Mouse (Mus musculus) T-helper 17 cell (primary cell): ENCODE measurements around the gene Fam117a.
"Not testable (repeated sequence)": the region's sequence is repeated elsewhere in the genome, so short reads cannot be mapped to it uniquely, and the experiment has no call there.

Experiments
- in situ Hi-C, 2 experiments: fragments of 300-600 bp; cut with MboI, MseI; formaldehyde crosslinking; loops; 1 replicate in 1 of 2; 2 replicates in 1 of 2; pipeline ENCODE4 v1.15.1; 2025; ENCODE audit warnings: high pct_unique_total_duplicates in 2 of 2

The Fam117a gene

GRCm38 (mm10) chr11:95391743-95392142 is 54.9 kb downstream of the Fam117a start:
- in situ Hi-C loops: no loop called here

DNA sequence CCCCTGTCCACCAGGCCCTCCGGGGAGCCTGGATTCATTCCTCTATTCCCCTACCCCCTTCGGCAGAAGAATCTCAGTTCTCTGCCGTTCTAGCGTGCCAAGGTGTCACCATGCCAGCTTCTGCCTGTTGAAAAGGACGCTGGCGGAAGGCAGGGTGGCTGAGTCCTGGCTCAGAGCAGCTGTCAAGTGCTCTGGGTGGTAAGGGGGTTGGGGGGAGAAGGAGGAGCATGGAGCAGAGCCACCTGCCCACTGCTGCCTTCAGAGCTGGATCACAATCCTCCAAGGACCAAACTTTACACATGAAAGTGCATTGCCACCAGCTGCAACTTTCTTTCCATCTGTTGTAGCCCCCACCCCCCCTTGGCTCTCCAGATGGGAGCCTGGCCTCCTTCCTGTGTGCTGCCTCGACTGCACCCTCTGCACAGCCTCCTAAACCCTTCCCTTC is 55.4 kb downstream of the Fam117a start:
- in situ Hi-C loops: no loop called here

GRCm38 (mm10) chr11:95392708-95393499 is 56.1 kb downstream of the Fam117a start:
- in situ Hi-C loops: no loop called here

GRCm38 (mm10) chr11:95393500-95393816 is 56.6 kb downstream of the Fam117a start:
- in situ Hi-C loops: no loop called here

GRCm38 (mm10) chr11:95394112-95394511 is 57.3 kb downstream of the Fam117a start:
- in situ Hi-C loops: no loop called here

DNA sequence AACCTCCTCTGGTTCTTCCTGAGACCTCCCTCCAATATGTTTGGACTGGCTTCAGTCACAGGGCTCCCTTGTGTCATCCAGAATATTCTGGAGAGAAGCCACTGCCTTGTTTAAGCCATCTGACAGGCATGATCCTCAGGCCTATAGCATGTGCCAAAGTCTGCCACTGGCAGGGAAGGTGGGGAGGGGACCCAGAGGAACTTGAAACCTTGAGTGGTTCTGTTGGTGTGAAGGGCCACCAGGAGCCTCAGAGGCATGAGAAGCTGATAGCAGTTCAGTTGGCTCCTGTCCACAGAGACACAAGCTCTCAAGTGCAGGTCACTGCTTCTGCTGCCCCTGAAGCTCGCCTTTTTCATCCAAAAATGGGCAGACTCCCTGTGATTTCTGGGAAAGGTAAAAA is 59.7 kb downstream of the Fam117a start:
- in situ Hi-C loops: loop anchor here (5.0 kb wide), 2 partner anchors 111 to 121 kb away; no protein-coding TSS in a partner anchor

- in situ Hi-C loops: loop anchor here (5.0 kb wide), 2 partner anchors 109 to 119 kb away; no protein-coding TSS in a partner anchor
Measured at GRCm38 (mm10) chr11:95397843-95398835, 61.3 kb downstream of the Fam117a start.

DNA sequence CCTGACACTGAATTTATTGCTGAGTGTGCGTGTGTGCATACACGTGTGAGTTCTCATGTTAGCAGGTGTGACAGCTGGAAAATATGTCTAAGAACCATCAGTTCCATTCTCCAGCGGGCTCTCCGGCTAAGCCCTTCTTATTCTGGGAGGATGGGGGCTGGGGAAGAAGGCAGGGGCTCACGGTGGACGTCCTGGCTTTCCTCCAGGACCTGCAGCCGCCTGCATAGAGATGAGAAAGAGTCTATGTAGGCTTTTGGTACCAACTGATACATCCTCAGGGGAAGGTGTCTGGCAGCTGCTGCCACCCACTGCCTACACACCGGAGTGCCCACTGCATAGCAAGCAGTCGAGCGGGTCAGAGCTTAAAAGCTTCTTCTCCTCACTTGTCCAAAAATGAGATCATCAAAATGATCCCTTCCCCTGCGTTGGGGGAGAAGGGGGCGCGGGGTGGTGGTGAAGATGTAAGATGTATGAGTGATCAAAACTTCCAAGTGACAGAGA is 62.8 kb downstream of the Fam117a start:
- in situ Hi-C loops: loop anchor here (5.0 kb wide), 2 partner anchors 108 to 118 kb away; no protein-coding TSS in a partner anchor

- in situ Hi-C loops: no loop called here
Measured at GRCm38 (mm10) chr11:95401568-95401967, 64.8 kb downstream of the Fam117a start.

- in situ Hi-C loops: no loop called here
Measured at GRCm38 (mm10) chr11:95402196-95402595, 65.4 kb downstream of the Fam117a start.

- in situ Hi-C loops: no loop called here
Measured at GRCm38 (mm10) chr11:95402658-95403101, 65.9 kb downstream of the Fam117a start.

- in situ Hi-C loops: no loop called here
Measured at GRCm38 (mm10) chr11:95403382-95404340, 66.8 kb downstream of the Fam117a start.

DNA sequence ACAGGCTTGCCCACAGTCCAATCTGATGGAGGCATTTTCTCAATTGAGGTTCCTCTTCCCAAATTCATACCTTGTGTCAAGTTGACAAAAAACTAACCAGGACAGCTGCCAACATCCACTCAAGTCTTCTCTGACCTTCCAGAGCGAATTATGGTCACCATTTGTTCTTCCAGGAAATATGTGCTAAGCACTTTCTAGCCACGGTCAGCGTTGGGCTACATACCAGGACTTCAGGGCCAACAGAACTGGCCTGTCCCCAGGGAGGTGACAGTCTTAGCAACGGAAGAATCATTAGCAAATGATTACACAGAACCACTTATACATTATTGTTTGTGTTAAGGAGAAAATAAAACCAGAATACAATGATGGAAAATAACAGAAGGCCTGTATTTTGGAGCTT is 69.0 kb downstream of the Fam117a start:
- in situ Hi-C loops: no loop called here

- in situ Hi-C loops: not testable (repeated sequence)
Measured at GRCm38 (mm10) chr11:95406398-95406797, 69.6 kb downstream of the Fam117a start.

- in situ Hi-C loops: no loop called here
Measured at GRCm38 (mm10) chr11:95409450-95410112, 72.8 kb downstream of the Fam117a start.

GRCm38 (mm10) chr11:95411453-95412013 is 74.7 kb downstream of the Fam117a start:
- in situ Hi-C loops: no loop called here

DNA sequence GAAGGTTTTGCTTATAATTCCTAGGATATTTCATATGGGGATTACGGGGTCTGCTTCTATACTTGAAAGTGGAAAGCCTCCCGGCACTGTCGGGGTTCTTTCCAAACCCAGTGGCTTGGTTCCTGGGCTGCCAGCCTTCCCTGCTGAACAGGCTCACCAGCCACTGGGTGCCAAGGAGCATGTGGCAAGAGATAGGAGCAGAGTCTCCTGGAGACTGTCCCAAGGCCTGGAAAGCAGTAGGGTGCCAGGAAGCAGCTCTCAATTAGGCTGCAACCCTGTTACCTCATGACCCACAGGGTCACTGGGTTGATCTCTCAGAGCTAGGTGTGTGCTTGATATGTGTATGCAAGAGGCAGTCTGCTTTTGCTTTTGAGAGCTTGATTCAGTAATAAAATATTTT is 75.8 kb downstream of the Fam117a start:
- in situ Hi-C loops: no loop called here

DNA sequence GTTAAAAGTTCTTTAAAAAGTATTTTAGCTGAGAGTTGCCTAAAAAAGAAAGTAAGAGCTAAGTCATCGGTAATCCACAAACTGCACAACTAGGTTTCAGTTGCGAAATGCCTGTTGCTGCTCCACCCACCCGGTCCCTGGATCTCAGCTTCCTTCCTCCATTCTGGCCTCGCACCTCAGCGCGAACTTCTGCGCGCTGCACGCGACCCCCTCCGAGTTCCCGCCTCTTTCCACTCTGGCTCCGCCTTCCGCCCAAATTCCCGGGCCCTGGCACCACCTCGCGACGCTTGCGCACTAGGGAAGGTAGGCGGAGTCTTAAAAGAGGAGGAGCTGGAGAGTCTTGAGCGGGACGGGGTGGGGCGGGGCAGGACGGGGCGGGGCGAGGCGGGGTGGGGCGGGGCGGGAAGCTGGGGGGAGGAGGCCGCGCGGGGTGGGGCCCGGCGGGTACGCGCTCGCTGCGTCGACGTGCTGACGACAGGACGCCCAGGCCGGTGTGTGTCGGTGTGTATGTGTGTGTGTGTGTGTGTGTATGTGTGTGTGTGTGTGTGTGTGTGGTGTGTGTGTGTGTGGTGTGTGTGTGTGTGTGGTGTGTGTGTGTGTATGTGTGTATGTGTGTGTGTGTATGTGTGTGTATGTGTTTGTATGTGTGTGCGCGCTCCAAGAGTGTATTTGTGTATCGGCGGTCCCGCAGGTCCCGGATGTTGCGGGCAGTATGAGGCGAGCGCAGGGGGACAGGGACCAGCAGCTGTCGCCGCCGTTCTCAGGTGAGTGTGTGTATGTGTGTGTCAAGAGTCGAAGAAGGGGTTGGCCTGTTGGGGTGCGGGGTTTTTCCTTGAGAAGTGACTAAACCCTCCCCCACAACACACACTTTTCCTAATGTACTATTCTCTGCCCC is 77.1 kb downstream of the Fam117a start, which contains the start of gene Spop:
Gene Spop (plus strand): TSS at position 440 of the 895 bp plus-strand sequence.
- in situ Hi-C loops: no loop called here
